Mouse (Mus musculus): ENCODE measurements around the gene Slc2a1. TPM values are rescaled to one million over a fixed set of nuclear protein-coding genes. Genes with fewer than 3 reads are reported as not detected.

Gene Slc2a1
- polyA plus RNA-seq, 1 experiment from 2014 or later, result 129 TPM

GRCm38 (mm10) chr4:119075273-119075672 is 33.2 kb upstream of the Slc2a1 start:
- H3K4me3 ChIP-seq (replicated peaks), result no peak overlapping the region
- ATAC-seq (ENCODE audit: insufficient read depth, low FRiP score, low read depth), result no peak
- H3K36me3 ChIP-seq, result no peaks in the 10 kb centered on the region
- no peak overlapping the region for H3K9ac ChIP-seq
- WGBS, result 62% methylated on average over 7 of the region's 7 CpGs
- no peaks in the 10 kb centered on the region for H3K9me3 ChIP-seq
- H3K27ac ChIP-seq, result no peak overlapping the region
- H3K4me1 ChIP-seq, result peaks cover 11% of the 10 kb centered on the region
- H3K4me2 ChIP-seq, result no peak overlapping the region
- no peaks in the 10 kb centered on the region for H3K27me3 ChIP-seq (replicated peaks)

- H3K9ac ChIP-seq, result no peak overlapping the region
- H3K36me3 ChIP-seq, result no peaks in the 10 kb centered on the region
- WGBS, result 76% methylated on average over 11 of the region's 11 CpGs
- H3K27ac ChIP-seq, result no peak overlapping the region
- ATAC-seq (ENCODE audit: insufficient read depth, low FRiP score, low read depth), result no peak
- H3K4me1 ChIP-seq, result peaks cover 11% of the 10 kb centered on the region
- no peaks in the 10 kb centered on the region for H3K27me3 ChIP-seq (replicated peaks)
- H3K4me3 ChIP-seq (replicated peaks), result no peak overlapping the region
- H3K9me3 ChIP-seq, result no peaks in the 10 kb centered on the region
- no peak overlapping the region for H3K4me2 ChIP-seq
These were observed 32.2 kb upstream of the Slc2a1 start for GRCm38 (mm10) chr4:119076336-119076735.

- no peak overlapping the region for H3K4me3 ChIP-seq (replicated peaks)
- no peak overlapping the region for H3K4me2 ChIP-seq
- no peaks in the 10 kb centered on the region for H3K9me3 ChIP-seq
- WGBS, result 44% methylated on average over 13 of the region's 13 CpGs
- H3K4me1 ChIP-seq, result peaks cover 11% of the 10 kb centered on the region
- H3K9ac ChIP-seq, result no peak overlapping the region
- H3K27me3 ChIP-seq (replicated peaks), result no peaks in the 10 kb centered on the region
- no peaks in the 10 kb centered on the region for H3K36me3 ChIP-seq
- peak; percentile 53; the same call in 1 of the 2 replicates for ATAC-seq (ENCODE audit: insufficient read depth, low FRiP score, low read depth)
- peak overlapping the region; percentile 51 for H3K27ac ChIP-seq
These were observed 31.3 kb upstream of the Slc2a1 start for GRCm38 (mm10) chr4:119077084-119077682.

- Histone ChIP-seq H3K4me2 (no peak overlapping the region), H3K4me3 (replicated peaks) (no peak overlapping the region), H3K36me3 (no peaks in the 10 kb centered on the region), H3K9ac (no peak overlapping the region), H3K27ac (no peak overlapping the region), H3K4me1 (0 out of 2 replicates have a peak, but pooled peaks cover 2% of the 10 kb centered on the region), H3K27me3 (replicated peaks) (no peaks in the 10 kb centered on the region), H3K9me3 (no peaks in the 10 kb centered on the region)
- ATAC-seq (ENCODE audit: insufficient read depth, low FRiP score, low read depth), result no peak
- WGBS, result 85% methylated on average over 6 of the region's 6 CpGs
These were observed 28.6 kb upstream of the Slc2a1 start for GRCm38 (mm10) chr4:119079928-119080327.

GRCm38 (mm10) chr4:119082740-119083231 is 25.7 kb upstream of the Slc2a1 start:
- Histone ChIP-seq H3K27ac (no peak overlapping the region), H3K4me1 (no peaks in the 10 kb centered on the region)
- no peak for ATAC-seq (ENCODE audit: insufficient read depth, low FRiP score, low read depth)

GRCm38 (mm10) chr4:119088424-119088823 is 20.1 kb upstream of the Slc2a1 start:
- no peaks in the 10 kb centered on the region for H3K4me1 ChIP-seq
- H3K9ac ChIP-seq, result no peak overlapping the region
- 47% methylated on average over 2 of the region's 2 CpGs for WGBS
- H3K27ac ChIP-seq, result no peak overlapping the region
- H3K4me2 ChIP-seq, result no peak overlapping the region
- no peaks in the 10 kb centered on the region for H3K36me3 ChIP-seq
- no peak overlapping the region for H3K4me3 ChIP-seq (replicated peaks)
- no peak for ATAC-seq (ENCODE audit: insufficient read depth, low FRiP score, low read depth)
- no peaks in the 10 kb centered on the region for H3K9me3 ChIP-seq
- no peaks in the 10 kb centered on the region for H3K27me3 ChIP-seq (replicated peaks)

More at GRCm38 (mm10) chr4:119082740-119083231, 25.7 kb upstream of the Slc2a1 start:
- H3K9me3 ChIP-seq, result no peaks in the 10 kb centered on the region
- H3K9ac ChIP-seq, result no peak overlapping the region
- H3K27me3 ChIP-seq (replicated peaks), result no peaks in the 10 kb centered on the region
- H3K36me3 ChIP-seq, result no peaks in the 10 kb centered on the region
- H3K4me3 ChIP-seq (replicated peaks), result no peak overlapping the region
- 47% methylated on average over 3 of the region's 3 CpGs for WGBS
- H3K4me2 ChIP-seq, result no peak overlapping the region

GRCm38 (mm10) chr4:119093890-119094289 is 14.6 kb upstream of the Slc2a1 start:
- Histone ChIP-seq H3K4me1 (0 out of 2 replicates have a peak, but pooled peaks cover 2% of the 10 kb centered on the region), H3K36me3 (no peaks in the 10 kb centered on the region), H3K4me2 (no peak overlapping the region), H3K4me3 (replicated peaks) (no peak overlapping the region), H3K9ac (no peak overlapping the region), H3K27ac (no peak overlapping the region), H3K9me3 (no peaks in the 10 kb centered on the region), H3K27me3 (replicated peaks) (no peaks in the 10 kb centered on the region)
- ATAC-seq (ENCODE audit: insufficient read depth, low FRiP score, low read depth), result no peak
- 63% methylated on average over 7 of the region's 7 CpGs for WGBS

GRCm38 (mm10) chr4:119094987-119095386 is 13.5 kb upstream of the Slc2a1 start:
- no peaks in the 10 kb centered on the region for H3K36me3 ChIP-seq
- H3K27ac ChIP-seq, result no peak overlapping the region
- H3K27me3 ChIP-seq (replicated peaks), result no peaks in the 10 kb centered on the region
- no peak overlapping the region for H3K9ac ChIP-seq
- H3K9me3 ChIP-seq, result no peaks in the 10 kb centered on the region
- H3K4me3 ChIP-seq (replicated peaks), result no peak overlapping the region
- WGBS, result 28% methylated on average over 4 of the region's 4 CpGs
- ATAC-seq (ENCODE audit: insufficient read depth, low FRiP score, low read depth), result no peak
- H3K4me2 ChIP-seq, result no peak overlapping the region
- 0 out of 2 replicates have a peak, but pooled peaks cover 2% of the 10 kb centered on the region for H3K4me1 ChIP-seq

- no peak overlapping the region for H3K4me3 ChIP-seq (replicated peaks)
- H3K9ac ChIP-seq, result no peak overlapping the region
- H3K4me2 ChIP-seq, result no peak overlapping the region
- H3K9me3 ChIP-seq, result no peaks in the 10 kb centered on the region
- 0 out of 2 replicates have a peak, but pooled peaks have one; percentile 23 for ATAC-seq (ENCODE audit: insufficient read depth, low FRiP score, low read depth)
- 0 out of 2 replicates have a peak, but pooled peaks cover 2% of the 10 kb centered on the region for H3K4me1 ChIP-seq
- WGBS, result 45% methylated on average over 3 of the region's 3 CpGs
- H3K27me3 ChIP-seq (replicated peaks), result no peaks in the 10 kb centered on the region
- H3K27ac ChIP-seq, result no peak overlapping the region
- no peaks in the 10 kb centered on the region for H3K36me3 ChIP-seq
These were observed 12.1 kb upstream of the Slc2a1 start for GRCm38 (mm10) chr4:119096401-119096800.

- no peak overlapping the region for H3K4me2 ChIP-seq
- 82% methylated on average over 4 of the region's 4 CpGs for WGBS
- H3K27ac ChIP-seq, result no peak overlapping the region
- H3K4me1 ChIP-seq, result 0 out of 2 replicates have a peak, but pooled peaks cover 2% of the 10 kb centered on the region
- no peaks in the 10 kb centered on the region for H3K36me3 ChIP-seq
- H3K27me3 ChIP-seq (replicated peaks), result no peaks in the 10 kb centered on the region
- no peaks in the 10 kb centered on the region for H3K9me3 ChIP-seq
- no peak overlapping the region for H3K4me3 ChIP-seq (replicated peaks)
- H3K9ac ChIP-seq, result no peak overlapping the region
- no peak for ATAC-seq (ENCODE audit: insufficient read depth, low FRiP score, low read depth)
These were observed 11.1 kb upstream of the Slc2a1 start for GRCm38 (mm10) chr4:119097421-119097820.

- 0 out of 2 replicates have a peak, but pooled peaks cover 2% of the 10 kb centered on the region for H3K4me1 ChIP-seq
- ATAC-seq (ENCODE audit: insufficient read depth, low FRiP score, low read depth), result no peak
These were observed 10.0 kb upstream of the Slc2a1 start for GRCm38 (mm10) chr4:119098216-119099210.

GRCm38 (mm10) chr4:119101392-119101791 is 7.1 kb upstream of the Slc2a1 start:
- no peaks in the 10 kb centered on the region for H3K9me3 ChIP-seq
- H3K36me3 ChIP-seq, result no peaks in the 10 kb centered on the region
- peaks cover 12% of the 10 kb centered on the region for H3K4me1 ChIP-seq
- H3K9ac ChIP-seq, result no peak overlapping the region
- no peak overlapping the region for H3K27ac ChIP-seq
- 77% methylated on average over 3 of the region's 3 CpGs for WGBS
- no peak overlapping the region for H3K4me2 ChIP-seq
- no peak for ATAC-seq (ENCODE audit: insufficient read depth, low FRiP score, low read depth)
- no peak overlapping the region for H3K4me3 ChIP-seq (replicated peaks)
- no peaks in the 10 kb centered on the region for H3K27me3 ChIP-seq (replicated peaks)

More at GRCm38 (mm10) chr4:119098216-119099210, 10.0 kb upstream of the Slc2a1 start:
- no peaks in the 10 kb centered on the region for H3K9me3 ChIP-seq
- H3K9ac ChIP-seq, result no peak overlapping the region
- no peak overlapping the region for H3K4me3 ChIP-seq (replicated peaks)
- 71% methylated on average over 8 of the region's 8 CpGs for WGBS
- H3K27ac ChIP-seq, result no peak overlapping the region
- no peaks in the 10 kb centered on the region for H3K36me3 ChIP-seq
- no peaks in the 10 kb centered on the region for H3K27me3 ChIP-seq (replicated peaks)
- H3K4me2 ChIP-seq, result no peak overlapping the region

Measured in stomach, embryonic 15.5 days (tissue).